Mouse (Mus musculus) neural tube, embryonic 14.5 days (tissue): ENCODE measurements at regions not wholly inside any gene's neighbourhood (a gene's known extent, or its start where the extent isn't known, plus 50 kb on each side); places are given as distances from the start of the nearest gene placed in this dataset.

Experiments
- ATAC-seq: fragments of 200-750 bp; cut with Nextera tagmentation; 2 replicates; pipeline ENCODE4 v1.8.0; 2017; ENCODE audit warnings: low read depth, mild to moderate bottlenecking, moderate TSS enrichment, moderate library complexity
- H3K27ac ChIP-seq: fragments of 300-500 bp; sonication (generic); 2 replicates; pipeline ENCODE4 v1.5.1; 2014; ENCODE audit warnings: low read depth, mild to moderate bottlenecking, control low read depth, low read length, moderate library complexity, mixed read lengths
- H3K27me3 ChIP-seq: fragments of 300-500 bp; sonication (generic); 2 replicates; pipeline ENCODE4 v1.6.1; 2014; ENCODE audit warnings: low read length; ENCODE audit not compliant: control insufficient read depth, insufficient read depth
- H3K36me3 ChIP-seq: fragments of 300-500 bp; sonication (generic); 2 replicates; pipeline ENCODE4 v1.6.1; 2014; ENCODE audit warnings: low read length, mixed read lengths; ENCODE audit not compliant: control insufficient read depth, insufficient read depth
- H3K4me1 ChIP-seq: fragments of 300-500 bp; sonication (generic); 2 replicates; pipeline ENCODE4 v1.6.1; 2014; ENCODE audit warnings: low read length; ENCODE audit not compliant: control insufficient read depth, insufficient read depth
- H3K4me2 ChIP-seq: fragments of 300-500 bp; sonication (generic); 2 replicates; pipeline ENCODE4 v1.6.1; 2014; ENCODE audit warnings: mild to moderate bottlenecking, low read depth, low read length, control low read depth
- H3K4me3 ChIP-seq: fragments of 300-500 bp; sonication (generic); 2 replicates; pipeline ENCODE4 v1.5.1; 2014; ENCODE audit warnings: low read depth, low read length, control low read depth, mixed read lengths
- H3K9ac ChIP-seq: fragments of 300-500 bp; sonication (generic); replicated peaks from 2 replicates; pipeline ENCODE4 v1.6.1; 2014; ENCODE audit warnings: low read depth, mild to moderate bottlenecking, control low read depth, low read length, mixed read lengths
- H3K9me3 ChIP-seq: fragments of 300-500 bp; sonication (generic); 2 replicates; pipeline ENCODE4 v1.6.1; 2016; ENCODE audit warnings: low read length; ENCODE audit not compliant: control insufficient read depth
- WGBS: fragments of 180-500 bp; shearing (Covaris S2); extraction: QIAGEN DNeasy Blood & Tissue Kit; methylation state at CpG from one replicate; pipeline ENCODE4 v1.1.7; 2014; 5-methylcytosine and 5-hydroxymethylcytosine counted together

- Histone ChIP-seq H3K27me3 (no peaks in the 10 kb centered on the region), H3K9me3 (no peaks in the 10 kb centered on the region), H3K4me3 (no peak overlapping the region), H3K9ac (no peak overlapping the region), H3K4me1 (no peaks in the 10 kb centered on the region), H3K27ac (no peak overlapping the region), H3K36me3 (no peaks in the 10 kb centered on the region), H3K4me2 (no peak overlapping the region)
- WGBS: 86% methylated on average over 2 of the region's 2 CpGs
- no peak for ATAC-seq
Observed at GRCm38 (mm10) chr8:42699381-42699780, 441.9 kb downstream of the Triml1 start.

DNA sequence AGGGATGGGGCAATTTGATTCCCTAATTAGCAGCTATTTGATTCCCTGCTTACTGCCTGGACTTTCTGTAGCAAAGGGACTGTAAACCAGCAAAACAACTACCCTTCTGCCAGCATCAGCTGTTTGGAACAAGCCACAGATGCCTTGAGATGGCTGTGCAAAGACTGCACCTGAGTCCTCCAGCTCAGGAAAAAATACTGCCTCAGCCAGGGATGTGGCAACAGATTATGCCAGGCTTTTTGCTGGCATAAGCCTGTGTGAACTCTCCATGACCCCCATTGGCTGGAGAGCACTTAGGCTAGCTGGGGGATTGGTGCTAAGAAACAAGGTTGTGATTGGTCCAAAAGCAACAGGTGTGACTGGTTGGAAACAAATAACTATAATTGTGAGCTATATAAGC is 442.9 kb downstream of the Triml1 start:
- no peaks in the 10 kb centered on the region for H3K36me3 ChIP-seq
- H3K4me1 ChIP-seq: no peaks in the 10 kb centered on the region
- H3K27me3 ChIP-seq: no peaks in the 10 kb centered on the region
- peak; percentile 51; the same call in 1 of the 2 replicates for ATAC-seq
- no peaks in the 10 kb centered on the region for H3K9me3 ChIP-seq
- H3K4me3 ChIP-seq: no peak overlapping the region
- no peak overlapping the region for H3K27ac ChIP-seq
- H3K9ac ChIP-seq: no peak overlapping the region
- H3K4me2 ChIP-seq: no peak overlapping the region
